Mouse (Mus musculus) olfactory bulb, adult 2 months (tissue): Measurements from ENCODE around the gene 5730455P16Rik.

Experiments
- CTCF ChIP-seq: fragments of 200-500 bp; IDR thresholded peaks from 2 replicates; pipeline ENCODE4 v1.5.1; 2012; ENCODE audit warnings: low read depth, mild to moderate bottlenecking, low read length, moderate library complexity; ENCODE audit not compliant: insufficient read depth
- POLR2A ChIP-seq: fragments of 200-500 bp; IDR thresholded peaks from 2 replicates; pipeline ENCODE4 v1.6.1; 2012; ENCODE audit warnings: mild to moderate bottlenecking, low read depth, low read length, moderate library complexity; ENCODE audit not compliant: insufficient read depth

DNA sequence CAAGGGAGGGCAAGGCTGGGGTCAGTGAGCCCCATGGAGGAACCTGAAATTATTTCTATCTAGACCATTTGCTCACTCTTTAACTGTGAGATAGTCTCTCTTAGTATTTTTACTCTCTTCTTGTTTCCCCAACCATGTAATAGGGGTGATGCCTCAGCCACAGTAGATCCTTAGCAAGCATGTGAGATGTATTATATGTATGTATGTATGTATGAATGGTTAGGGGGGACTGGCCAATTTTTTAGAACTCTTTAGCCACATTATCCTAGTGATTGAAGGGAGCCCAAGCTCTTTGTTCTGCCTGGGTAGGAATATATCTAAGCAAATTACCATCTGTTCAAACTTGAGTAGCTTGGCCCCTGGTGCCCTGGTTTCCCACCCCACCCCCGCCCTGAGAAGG lies 64.4 kb downstream of the 5730455P16Rik start:
- TF ChIP-seq CTCF (no peak), POLR2A (no peak)
